Mouse (Mus musculus) liver, embryonic 11.5 days (tissue): Measurements from ENCODE around the gene Sec14l4. TPM values are rescaled to one million over a fixed set of nuclear protein-coding genes. Genes with fewer than 3 reads are reported as not detected.

Source experiments
- ATAC-seq: fragments of 200-750 bp; cut with Nextera tagmentation; replicated peaks from 2 replicates; pipeline ENCODE4 v1.8.0; 2017; ENCODE audit warnings: moderate number of reproducible peaks, mild to moderate bottlenecking, moderate TSS enrichment, moderate library complexity; ENCODE audit not compliant: low FRiP score
- DNase-seq: peaks from one replicate; pipeline ENCODE4 v3.0.0-alpha.2; 2017; ENCODE audit warnings: low spot score
- H3K27ac ChIP-seq: fragments of 300-500 bp; sonication (generic); 2 replicates; pipeline ENCODE4 v1.5.1; 2014; ENCODE audit warnings: mild to moderate bottlenecking, low read depth, low read length, control low read depth
- H3K27me3 ChIP-seq: fragments of 300-500 bp; sonication (generic); replicated peaks from 2 replicates; pipeline ENCODE4 v1.6.1; 2014; ENCODE audit warnings: low read length, mixed read lengths; ENCODE audit not compliant: control insufficient read depth, insufficient read depth
- H3K36me3 ChIP-seq: fragments of 300-500 bp; sonication (generic); 2 replicates; pipeline ENCODE4 v1.6.1; 2014; ENCODE audit warnings: mild to moderate bottlenecking, low read length, moderate library complexity, mixed read lengths; ENCODE audit not compliant: control insufficient read depth, insufficient read depth
- H3K4me1 ChIP-seq: fragments of 300-500 bp; sonication (generic); replicated peaks from 2 replicates; pipeline ENCODE4 v1.6.1; 2014; ENCODE audit warnings: low read length, mixed read lengths; ENCODE audit not compliant: control insufficient read depth, insufficient read depth
- H3K4me2 ChIP-seq: fragments of 300-500 bp; sonication (generic); 2 replicates; pipeline ENCODE4 v1.6.1; 2014; ENCODE audit warnings: mild to moderate bottlenecking, control low read depth, moderate library complexity
- H3K4me3 ChIP-seq: fragments of 300-500 bp; sonication (generic); 2 replicates; pipeline ENCODE4 v1.5.1; 2014; ENCODE audit warnings: low read depth, low read length, control low read depth
- H3K9ac ChIP-seq: fragments of 300-500 bp; sonication (generic); 2 replicates; pipeline ENCODE4 v1.6.1; 2014; ENCODE audit warnings: low read depth, low read length, control low read depth
- H3K9me3 ChIP-seq: fragments of 300-500 bp; sonication (generic); 2 replicates; pipeline ENCODE4 v1.6.1; 2016; ENCODE audit warnings: low read length, inconsistent platforms, mixed read lengths; ENCODE audit not compliant: control insufficient read depth
- WGBS: fragments of 180-500 bp; shearing (Covaris S2); extraction: QIAGEN DNeasy Blood & Tissue Kit; methylation state at CpG from one replicate; pipeline ENCODE4 v1.1.7; 2014; 5-methylcytosine and 5-hydroxymethylcytosine counted together
- polyA plus RNA-seq: library from polyadenylated mRNA; unstranded; fragments of >200 nt; fragmentation: Nextera tagmentation; extraction: Ambion mirVana; gene quantifications from 2 replicates; pipeline ENCODE4 v1.2.1, GENCODE M21; 2014

Sec14l4 gene
- polyA plus RNA-seq, result 0.88 and 1.1 TPM in 2 replicates

- Histone ChIP-seq H3K27ac (no peak within 1 kb of the TSS), H3K27me3 (no peaks in the 10 kb centered on the region; the same call in 1 of the 2 replicates), H3K4me3 (no peak within 1 kb of the TSS), H3K36me3 (no peaks in the 10 kb centered on the region), H3K9me3 (no peaks in the 10 kb centered on the region), H3K4me1 (no peaks in the 10 kb centered on the region), H3K4me2 (peak within 1 kb of the TSS; percentile 21; the same call in 1 of the 2 replicates), H3K9ac (no peak within 1 kb of the TSS)
- peak; percentile 45 for ATAC-seq
- WGBS, result 38% methylated on average over 16 of the region's 16 CpGs
- no peak for DNase-seq
These were observed at the start of gene Sec14l4 for GRCm38 (mm10) chr11:4031126-4031941. Gene Sec14l4 (plus strand): TSS chr11:4031462.

GRCm38 (mm10) chr11:3981536-3981935 is 49.7 kb upstream of the Sec14l4 start:
- DNase-seq, result no peak
- H3K27ac ChIP-seq, result no peak overlapping the region

GRCm38 (mm10) chr11:3982275-3983209 is 48.7 kb upstream of the Sec14l4 start:
- Histone ChIP-seq H3K4me3 (no peak overlapping the region; the same call in 1 of the 2 replicates), H3K9me3 (no peaks in the 10 kb centered on the region), H3K4me2 (peak overlapping the region; percentile 61), H3K36me3 (peaks cover 18% of the 10 kb centered on the region), H3K27ac (no peak overlapping the region), H3K27me3 (peaks cover 30% of the 10 kb centered on the region), H3K4me1 (0 out of 2 replicates have a peak, but pooled peaks cover 2% of the 10 kb centered on the region), H3K9ac (no peak overlapping the region)
- no peak for DNase-seq
- WGBS, result 52% methylated on average over 7 of the region's 7 CpGs
- ATAC-seq, result 0 out of 2 replicates have a peak, but pooled peaks have one; percentile 13

More at GRCm38 (mm10) chr11:3981536-3981935, 49.7 kb upstream of the Sec14l4 start:
- Histone ChIP-seq H3K4me3 (no peak overlapping the region), H3K27me3 (peaks cover 30% of the 10 kb centered on the region), H3K9ac (no peak overlapping the region), H3K9me3 (no peaks in the 10 kb centered on the region), H3K36me3 (peaks cover 28% of the 10 kb centered on the region), H3K4me1 (0 out of 2 replicates have a peak, but pooled peaks cover 2% of the 10 kb centered on the region), H3K4me2 (no peak overlapping the region)
- no peak for ATAC-seq
- 63% methylated on average over 6 of the region's 6 CpGs for WGBS

GRCm38 (mm10) chr11:3983291-3983862 is 47.9 kb upstream of the Sec14l4 start, which contains the start of gene Gal3st1:
Gene Gal3st1 (plus strand): TSS chr11:3983636.
- Histone ChIP-seq H3K27ac (0 out of 2 replicates have a peak within 1 kb of the TSS, but pooled peaks have one; percentile 3), H3K4me2 (peak within 1 kb of the TSS; percentile 61), H3K36me3 (peaks cover 10% of the 10 kb centered on the region), H3K27me3 (peaks cover 30% of the 10 kb centered on the region), H3K9ac (no peak within 1 kb of the TSS), H3K9me3 (no peaks in the 10 kb centered on the region), H3K4me1 (0 out of 2 replicates have a peak, but pooled peaks cover 2% of the 10 kb centered on the region), H3K4me3 (peak within 1 kb of the TSS; percentile 38)
- DNase-seq, result no peak
- peak; percentile 41 for ATAC-seq
- WGBS, result 5% methylated on average over 22 of the region's 37 CpGs

- DNase-seq (peak; percentile 40), ATAC-seq (peak; percentile 50)
- Histone ChIP-seq H3K9me3 (no peaks in the 10 kb centered on the region), H3K4me3 (peak overlapping the region; percentile 38), H3K36me3 (peaks cover 3% of the 10 kb centered on the region), H3K4me1 (0 out of 2 replicates have a peak, but pooled peaks cover 2% of the 10 kb centered on the region), H3K4me2 (peak overlapping the region; percentile 61), H3K27me3 (peaks cover 30% of the 10 kb centered on the region), H3K9ac (no peak overlapping the region), H3K27ac (0 out of 2 replicates have a peak overlapping the region, but pooled peaks have one; percentile 3)
- WGBS, result 11% methylated on average over 15 of the region's 15 CpGs
These were observed 47.2 kb upstream of the Sec14l4 start for GRCm38 (mm10) chr11:3983863-3984745.

GRCm38 (mm10) chr11:3989748-3990147 is 41.5 kb upstream of the Sec14l4 start:
- Histone ChIP-seq H3K9me3 (no peaks in the 10 kb centered on the region), H3K36me3 (no peaks in the 10 kb centered on the region), H3K27ac (no peak overlapping the region), H3K9ac (no peak overlapping the region), H3K4me3 (no peak overlapping the region), H3K4me2 (no peak overlapping the region), H3K27me3 (peaks cover 7% of the 10 kb centered on the region; the same call in 1 of the 2 replicates), H3K4me1 (no peaks in the 10 kb centered on the region)
- no peak for ATAC-seq
- WGBS, result 57% methylated on average over 3 of the region's 3 CpGs
- no peak for DNase-seq

GRCm38 (mm10) chr11:3993132-3993531 is 38.1 kb upstream of the Sec14l4 start:
- WGBS, result 70% methylated on average over 6 of the region's 6 CpGs
- H3K27me3 ChIP-seq, result peaks cover 16% of the 10 kb centered on the region

More at GRCm38 (mm10) chr11:3993132-3993531, 38.1 kb upstream of the Sec14l4 start:
- no peaks in the 10 kb centered on the region for H3K4me1 ChIP-seq
- no peak overlapping the region for H3K4me3 ChIP-seq
- no peak overlapping the region for H3K9ac ChIP-seq
- H3K36me3 ChIP-seq, result no peaks in the 10 kb centered on the region
- H3K4me2 ChIP-seq, result no peak overlapping the region
- no peaks in the 10 kb centered on the region for H3K9me3 ChIP-seq
- no peak for ATAC-seq
- no peak for DNase-seq
- H3K27ac ChIP-seq, result no peak overlapping the region
